Mouse (Mus musculus) frontal cortex, postnatal 10 days (tissue): Measurements from ENCODE around the gene Drd5.

Source experiments
- DNase-seq, 2 experiments: peaks; one replicate each; pipeline ENCODE4 v3.0.0; 2022; ENCODE audit warnings: low spot score in 2 of 2, mixed read lengths in 1 of 2

The Drd5 gene

GRCm38 (mm10) chr5:38350351-38350929, 31.3 kb downstream of the Drd5 start:
- no peak for DNase-seq

GRCm38 (mm10) chr5:38356927-38357326, 37.8 kb downstream of the Drd5 start:
- DNase-seq, result no peak

GRCm38 (mm10) chr5:38359716-38360115, 40.5 kb downstream of the Drd5 start:
- DNase-seq, result no peak

- no peak for DNase-seq
Observed at GRCm38 (mm10) chr5:38364396-38364795, 45.2 kb downstream of the Drd5 start.

DNA sequence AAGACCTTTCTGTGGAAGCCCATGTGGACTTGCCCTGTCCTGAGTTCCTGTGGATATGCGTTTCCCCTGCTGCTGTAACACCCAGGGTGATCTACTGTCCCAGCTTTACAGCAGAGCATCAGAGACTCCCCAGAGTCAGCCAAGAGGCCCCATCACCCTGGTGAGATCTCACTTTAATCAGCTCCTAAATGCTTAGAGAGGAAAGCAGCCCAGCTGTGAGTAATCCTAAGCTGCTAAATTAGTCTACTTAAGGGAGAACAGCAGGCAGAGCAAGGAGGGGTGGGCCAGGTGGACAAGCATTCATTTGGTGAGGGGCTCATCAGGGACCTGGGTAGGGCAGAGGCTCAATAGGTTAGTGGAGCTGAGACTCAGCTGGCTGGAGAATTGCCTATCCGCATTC, 46.4 kb downstream of the Drd5 start:
- DNase-seq, result no peak

DNA sequence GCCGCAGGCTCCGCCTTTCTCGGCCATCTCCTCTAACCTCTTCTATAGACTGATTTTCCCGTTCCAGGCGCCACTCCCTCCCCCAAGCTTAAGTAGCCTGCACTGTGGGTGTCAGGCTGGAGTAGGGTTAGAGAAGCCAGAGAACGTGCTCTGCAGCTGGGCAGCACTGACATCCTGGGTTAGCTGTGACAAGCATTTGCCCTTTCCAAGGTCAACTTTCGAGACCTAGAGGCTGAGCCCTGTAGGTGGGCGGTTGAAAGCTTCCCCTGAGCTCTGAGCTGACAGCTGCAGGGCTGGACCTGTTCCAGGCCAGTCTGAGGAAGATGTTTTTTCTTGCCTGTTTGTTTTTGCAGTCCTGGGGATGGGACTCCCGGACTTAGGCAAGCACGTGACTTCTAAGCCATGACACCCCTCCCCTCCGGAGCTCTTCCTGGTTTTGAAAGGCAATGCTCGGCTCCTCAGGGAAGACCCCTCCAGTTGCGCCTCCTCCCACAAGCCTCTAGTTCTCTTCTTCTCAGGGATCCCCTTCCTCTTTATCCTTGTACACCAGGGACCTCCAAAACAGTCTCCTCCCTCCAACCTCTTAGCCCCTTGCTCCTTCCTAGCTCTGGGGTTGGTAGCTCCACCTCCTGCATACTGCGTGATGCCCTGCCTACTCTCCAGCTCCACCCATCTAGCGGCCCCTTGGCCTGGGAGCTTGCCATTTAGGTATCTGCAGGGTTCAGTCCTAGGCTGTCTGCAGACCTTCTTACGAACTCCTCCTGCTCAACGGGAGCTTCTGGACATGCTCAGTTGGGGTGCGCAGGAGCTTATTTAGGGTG, 47.7 kb downstream of the Drd5 start:
- DNase-seq, result peak in 1 of 2 experiments; percentile 20

- DNase-seq, result no peak
Observed at GRCm38 (mm10) chr5:38371308-38371707, 52.1 kb downstream of the Drd5 start.
